Mouse (Mus musculus) duodenum, adult 2 months (tissue): Measurements from ENCODE around the gene Acot6. TPM values are rescaled to one million over a fixed set of nuclear protein-coding genes. Genes with fewer than 3 reads are reported as not detected.

ENCODE experiments used
- polyA plus RNA-seq: library from polyadenylated mRNA; depleted of rRNA; stranded (reverse); fragments of >200 nt; gene quantifications from 2 replicates; pipeline ENCODE4 v1.2.3, GENCODE M21; 2012; ENCODE audit warnings: low replicate concordance; rRNA removed

The Acot6 gene
- 0.71 and 1.7 TPM in 2 replicates for polyA plus RNA-seq

GRCm38 (mm10) chr12:84100604-84101492, at the start of gene Acot6:
Gene Acot6, plus strand, starts transcription at chr12:84100654.

DNA sequence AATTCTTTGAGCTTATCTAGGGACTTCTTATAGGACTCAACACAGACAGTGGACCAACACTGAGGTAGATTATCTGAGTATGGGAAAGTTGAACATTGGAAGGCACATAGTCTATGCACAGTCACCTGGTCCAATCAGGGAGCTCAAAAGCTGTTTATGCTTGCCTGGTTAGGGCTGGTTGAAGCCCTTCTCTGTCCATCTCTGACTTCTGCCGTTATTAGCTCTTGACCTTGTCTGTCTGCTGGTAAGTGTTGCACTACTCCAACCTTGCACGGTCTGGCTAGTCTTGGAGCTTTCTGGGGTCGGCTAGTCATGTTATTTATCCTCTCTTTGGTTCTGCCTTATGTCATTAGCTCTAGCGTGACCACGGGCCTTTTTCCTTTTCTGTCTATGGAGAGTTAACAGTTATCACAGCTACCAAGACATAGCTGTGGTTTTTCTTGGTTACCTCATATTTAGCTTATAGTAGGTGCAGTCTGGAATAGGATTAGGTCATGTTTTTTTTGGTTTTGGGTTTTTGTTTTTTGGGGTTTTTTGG, 48.4 kb upstream of the Acot6 start, which contains the start of gene Acot3:
Acot3 (plus strand) TSS at position 208 of the 538 bp plus-strand sequence.

GRCm38 (mm10) chr12:84068986-84069385, 31.5 kb upstream of the Acot6 start, which contains the start of gene Acot5:
Gene Acot5, plus strand, starts transcription at chr12:84069325.

DNA sequence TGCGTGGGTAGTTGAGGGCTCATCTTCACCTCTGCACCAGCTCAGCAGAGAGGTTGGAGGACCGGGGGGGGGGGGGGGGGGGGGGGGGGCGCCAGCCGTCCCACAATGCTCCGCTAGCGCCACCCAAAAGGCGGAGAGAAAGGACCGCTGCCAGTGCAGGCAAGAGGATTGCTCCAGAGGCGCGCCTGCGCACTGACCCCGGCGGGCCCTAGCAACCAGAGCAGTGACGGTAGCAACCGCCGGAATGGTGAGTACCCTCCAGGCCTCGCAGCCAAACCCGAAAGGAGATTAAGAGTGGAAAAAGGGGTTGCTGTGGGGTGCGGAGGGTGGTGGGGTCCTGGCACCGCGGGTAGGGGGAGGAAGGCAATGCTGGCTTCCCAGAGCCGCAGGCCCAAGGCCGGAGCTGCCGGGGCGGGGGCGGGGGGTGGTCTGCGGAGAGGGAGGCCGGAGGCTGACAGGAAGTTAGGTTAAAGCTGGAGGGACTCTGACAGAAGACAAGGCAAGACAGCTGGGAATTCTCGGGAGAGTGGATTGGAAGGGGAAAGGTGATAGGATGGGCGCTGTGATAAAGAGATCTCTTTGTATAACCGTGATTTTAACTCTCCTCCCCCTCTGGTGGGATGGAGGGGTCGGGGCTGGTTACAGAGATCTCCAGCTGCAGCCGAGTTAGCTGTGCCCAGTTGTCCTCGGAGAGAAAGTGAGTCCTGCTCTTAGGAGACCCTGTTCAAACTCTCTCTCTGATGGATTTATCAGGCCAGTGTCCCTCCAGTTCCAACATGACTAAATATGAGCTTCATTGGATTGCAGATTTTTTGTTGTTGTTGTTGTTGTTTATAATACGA, 13.9 kb downstream of the Acot6 start, which contains the start of gene Dnal1:
Dnal1 (plus strand) TSS at position 214 of the 842 bp plus-strand sequence.

DNA sequence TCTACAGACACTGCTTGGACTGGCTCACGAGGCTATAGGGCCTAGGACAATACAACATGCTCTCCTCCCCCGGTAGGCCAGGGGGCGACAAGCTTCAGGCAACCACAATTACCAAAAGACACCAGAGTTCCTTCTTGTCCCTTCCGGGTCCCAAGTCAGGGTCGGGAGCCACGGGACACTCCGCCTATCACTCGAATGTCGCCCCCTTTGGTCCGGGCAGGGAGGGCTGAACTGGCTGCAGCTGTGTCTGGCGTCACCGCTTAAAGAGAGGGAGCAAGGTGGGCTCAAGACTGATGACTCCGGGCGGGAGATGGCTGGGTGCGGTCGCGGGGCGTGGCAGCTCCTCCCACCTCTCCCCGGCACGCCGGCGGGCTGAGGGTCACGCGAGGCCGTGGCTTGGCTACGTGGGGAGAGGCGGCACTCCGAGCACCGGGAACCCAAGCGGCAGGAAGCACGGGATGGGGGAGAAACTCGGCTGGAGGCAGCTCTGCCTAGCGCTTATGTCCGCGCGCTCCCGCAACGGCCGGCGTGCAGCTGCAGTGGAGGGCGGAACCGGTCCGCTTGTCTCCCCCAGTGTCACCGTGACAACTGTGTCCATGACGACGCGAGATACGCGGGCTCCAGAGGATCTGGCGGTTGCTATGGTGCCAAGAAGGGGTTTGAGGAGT, 47.6 kb downstream of the Acot6 start, which contains the start of gene Pnma1:
Pnma1 (minus strand) TSS at position 536 of the 668 bp plus-strand sequence.

Other genes with a start within 250 kb of the Acot6 start
- gene Numb, start 178.7 kb upstream of the Acot6 start, polyA plus RNA-seq: 101 and 125 TPM in 2 replicates
- gene Riox1, start 150.0 kb upstream of the Acot6 start, polyA plus RNA-seq: 18.0 and 20.5 TPM in 2 replicates
- gene Heatr4, start 115.8 kb upstream of the Acot6 start, polyA plus RNA-seq: not detected in 2 replicates
- 12.7 and 13.1 TPM in 2 replicates for gene Acot2, start 112.8 kb upstream of the Acot6 start, polyA plus RNA-seq
- gene Acot1, start 91.2 kb upstream of the Acot6 start, polyA plus RNA-seq: 5.9 and 13.6 TPM in 2 replicates
- gene Acot4, start 62.3 kb upstream of the Acot6 start, polyA plus RNA-seq: 21.9 and 52.3 TPM in 2 replicates
- gene Gm49366, start 61.7 kb upstream of the Acot6 start, polyA plus RNA-seq: not detected in 2 replicates
- 0.08 TPM in 2 replicates for gene Acot3, start 48.5 kb upstream of the Acot6 start, polyA plus RNA-seq
- 0.06 TPM in 1 of 2 replicates, not detected in the other for gene Acot5, start 31.3 kb upstream of the Acot6 start, polyA plus RNA-seq
- 0.25 and 0.62 TPM in 2 replicates for gene Dnal1, start 13.7 kb downstream of the Acot6 start, polyA plus RNA-seq
- gene Pnma1, start 47.8 kb downstream of the Acot6 start, polyA plus RNA-seq: 0.20 and 0.41 TPM in 2 replicates
- 9.3 and 10.4 TPM in 2 replicates for gene Elmsan1, start 118.2 kb downstream of the Acot6 start, polyA plus RNA-seq
- 4.3 and 5.2 TPM in 2 replicates for gene Ptgr2, start 184.6 kb downstream of the Acot6 start, polyA plus RNA-seq
- gene Zfp410, start 216.2 kb downstream of the Acot6 start, polyA plus RNA-seq: 16.1 and 17.3 TPM in 2 replicates